Mouse (Mus musculus) lung, embryonic 14.5 days (tissue): Measurements from ENCODE around the gene Gm20388. TPM values are rescaled to one million over a fixed set of nuclear protein-coding genes. Genes with fewer than 3 reads are reported as not detected.

ENCODE experiments used
- ATAC-seq: fragments of 200-750 bp; cut with Nextera tagmentation; 2 replicates; pipeline ENCODE4 v1.8.0; 2017; ENCODE audit warnings: mild to moderate bottlenecking, moderate TSS enrichment, moderate library complexity; ENCODE audit not compliant: insufficient read depth
- DNase-seq: peaks from one replicate; pipeline ENCODE4 v3.0.0-alpha.2; 2015
- H3K27ac ChIP-seq: fragments of 300-500 bp; sonication (generic); 2 replicates; pipeline ENCODE4 v1.5.1; 2014; ENCODE audit warnings: low read depth, mild to moderate bottlenecking, moderate library complexity
- H3K27me3 ChIP-seq: fragments of 300-500 bp; sonication (generic); 2 replicates; pipeline ENCODE4 v1.6.1; 2014; ENCODE audit warnings: low read length, control low read depth; ENCODE audit not compliant: insufficient read depth
- H3K36me3 ChIP-seq: fragments of 300-500 bp; sonication (generic); 2 replicates; pipeline ENCODE4 v1.6.1; 2014; ENCODE audit warnings: control low read depth; ENCODE audit not compliant: insufficient read depth
- H3K4me1 ChIP-seq: fragments of 300-500 bp; sonication (generic); 2 replicates; pipeline ENCODE4 v1.6.1; 2014; ENCODE audit warnings: antibody characterized with exemption, control low read depth; ENCODE audit not compliant: insufficient read depth
- H3K4me2 ChIP-seq: fragments of 300-500 bp; sonication (generic); 2 replicates; pipeline ENCODE4 v1.6.1; 2014; ENCODE audit warnings: mild to moderate bottlenecking
- H3K4me3 ChIP-seq: fragments of 300-500 bp; sonication (generic); 2 replicates; pipeline ENCODE4 v1.5.1; 2014; ENCODE audit warnings: low read depth, low read length
- H3K9ac ChIP-seq: fragments of 300-500 bp; sonication (generic); 2 replicates; pipeline ENCODE4 v1.6.1; 2014
- H3K9me3 ChIP-seq: fragments of 300-500 bp; sonication (generic); 2 replicates; pipeline ENCODE4 v1.6.1; 2016; ENCODE audit warnings: low read depth, low read length, control low read depth
- CTCF ChIP-seq: IDR thresholded peaks from 2 replicates; pipeline ENCODE4 v1.5.1; 2016; ENCODE audit warnings: antibody characterized with exemption, low read depth
- WGBS: fragments of 180-500 bp; shearing (Covaris S2); extraction: QIAGEN DNeasy Blood & Tissue Kit; methylation state at CpG from one replicate; pipeline ENCODE4 v1.1.7; 2014; 5-methylcytosine and 5-hydroxymethylcytosine counted together
- polyA plus RNA-seq: library from polyadenylated mRNA; unstranded; fragments of >200 nt; fragmentation: Nextera tagmentation; extraction: Ambion mirVana; gene quantifications from 2 replicates; pipeline ENCODE4 v1.2.1, GENCODE M21; 2014

Gene Gm20388
- polyA plus RNA-seq, 1 experiment from 2014 or later, result not detected

- ATAC-seq (no peak), DNase-seq (no peak)
- H3K4me1 ChIP-seq, result peaks cover 5% of the 10 kb centered on the region; the same call in 1 of the 2 replicates
- no peak overlapping the region for H3K9ac ChIP-seq
- no peaks in the 10 kb centered on the region for H3K27me3 ChIP-seq
- H3K36me3 ChIP-seq, result no peaks in the 10 kb centered on the region
- WGBS, result 32% methylated on average over 8 of the region's 8 CpGs
- H3K4me2 ChIP-seq, result no peak overlapping the region
- H3K9me3 ChIP-seq, result no peaks in the 10 kb centered on the region
- H3K4me3 ChIP-seq, result no peak overlapping the region
- H3K27ac ChIP-seq, result no peak overlapping the region
- TF ChIP-seq CTCF, result no peak
Observed at GRCm38 (mm10) chr8:122238731-122239130, 2328.1 kb downstream of the Gm20388 start.

GRCm38 (mm10) chr8:122240241-122241026 is 2329.8 kb downstream of the Gm20388 start:
- WGBS, result 81% methylated on average over 16 of the region's 16 CpGs
- Histone ChIP-seq H3K4me2 (no peak overlapping the region), H3K36me3 (no peaks in the 10 kb centered on the region), H3K9ac (no peak overlapping the region), H3K4me3 (no peak overlapping the region), H3K27ac (no peak overlapping the region), H3K9me3 (no peaks in the 10 kb centered on the region), H3K4me1 (no peaks in the 10 kb centered on the region), H3K27me3 (no peaks in the 10 kb centered on the region)
- ATAC-seq, result no peak
- DNase-seq, result no peak
- TF ChIP-seq CTCF, result no peak

GRCm38 (mm10) chr8:122243310-122243709 is 2332.7 kb downstream of the Gm20388 start:
- Histone ChIP-seq H3K4me1 (0 out of 2 replicates have a peak, but pooled peaks cover 3% of the 10 kb centered on the region), H3K4me2 (no peak overlapping the region), H3K36me3 (no peaks in the 10 kb centered on the region), H3K27me3 (no peaks in the 10 kb centered on the region), H3K9me3 (no peaks in the 10 kb centered on the region), H3K4me3 (no peak overlapping the region), H3K9ac (no peak overlapping the region), H3K27ac (no peak overlapping the region)
- TF ChIP-seq CTCF, result no peak
- ATAC-seq, result no peak
- 67% methylated on average over 4 of the region's 4 CpGs for WGBS
- DNase-seq, result no peak

GRCm38 (mm10) chr8:122245161-122245560 is 2334.5 kb downstream of the Gm20388 start:
- Histone ChIP-seq H3K27me3 (no peaks in the 10 kb centered on the region), H3K9me3 (no peaks in the 10 kb centered on the region), H3K4me1 (0 out of 2 replicates have a peak, but pooled peaks cover 3% of the 10 kb centered on the region), H3K4me2 (no peak overlapping the region), H3K9ac (no peak overlapping the region), H3K4me3 (no peak overlapping the region), H3K36me3 (no peaks in the 10 kb centered on the region), H3K27ac (no peak overlapping the region)
- TF ChIP-seq CTCF, result no peak
- ATAC-seq (no peak), DNase-seq (no peak)
- 61% methylated on average over 6 of the region's 6 CpGs for WGBS

GRCm38 (mm10) chr8:122246257-122247211 is 2335.9 kb downstream of the Gm20388 start:
- Histone ChIP-seq H3K27me3 (no peaks in the 10 kb centered on the region), H3K4me2 (no peak overlapping the region), H3K27ac (no peak overlapping the region), H3K9ac (no peak overlapping the region), H3K9me3 (no peaks in the 10 kb centered on the region), H3K4me1 (0 out of 2 replicates have a peak, but pooled peaks cover 3% of the 10 kb centered on the region), H3K4me3 (no peak overlapping the region), H3K36me3 (no peaks in the 10 kb centered on the region)
- no peak; the same call in 1 of the 2 replicates for ATAC-seq
- no peak for TF ChIP-seq CTCF
- peak; percentile 63 for DNase-seq
- WGBS, result 34% methylated on average over 12 of the region's 12 CpGs

GRCm38 (mm10) chr8:122251739-122252138 is 2341.1 kb downstream of the Gm20388 start:
- DNase-seq (no peak), ATAC-seq (no peak)
- Histone ChIP-seq H3K4me1 (no peaks in the 10 kb centered on the region), H3K4me2 (no peak overlapping the region), H3K9me3 (no peaks in the 10 kb centered on the region), H3K36me3 (no peaks in the 10 kb centered on the region), H3K9ac (no peak overlapping the region), H3K4me3 (no peak overlapping the region), H3K27ac (no peak overlapping the region), H3K27me3 (no peaks in the 10 kb centered on the region)
- 71% methylated on average over 1 of the region's 1 CpGs for WGBS
- no peak for TF ChIP-seq CTCF

- Histone ChIP-seq H3K4me1 (no peaks in the 10 kb centered on the region), H3K27me3 (no peaks in the 10 kb centered on the region), H3K4me3 (no peak overlapping the region), H3K27ac (no peak overlapping the region), H3K36me3 (no peaks in the 10 kb centered on the region), H3K9me3 (no peaks in the 10 kb centered on the region), H3K4me2 (no peak overlapping the region), H3K9ac (no peak overlapping the region)
- ATAC-seq (no peak), DNase-seq (no peak)
- TF ChIP-seq CTCF, result no peak
- 56% methylated on average over 5 of the region's 5 CpGs for WGBS
Observed at GRCm38 (mm10) chr8:122252366-122252765, 2341.7 kb downstream of the Gm20388 start.
